Mouse (Mus musculus) limb, embryonic 11.5 days (tissue): ENCODE results near the gene Plb1. TPM values are rescaled to one million over a fixed set of nuclear protein-coding genes. Genes with fewer than 3 reads are reported as not detected.

Experiments used
- ATAC-seq: fragments of 200-750 bp; cut with Nextera tagmentation; 2 replicates; pipeline ENCODE4 v1.8.0; 2017; ENCODE audit warnings: low read depth; ENCODE audit not compliant: insufficient number of reproducible peaks, low FRiP score, low TSS enrichment
- DNase-seq: peaks from one replicate; pipeline ENCODE4 v3.0.0-alpha.2; 2015; ENCODE audit warnings: low spot score
- H3K27ac ChIP-seq: fragments of 300-500 bp; sonication (generic); replicated peaks from 2 replicates; pipeline ENCODE4 v1.5.1; 2014; ENCODE audit warnings: low read depth, mild to moderate bottlenecking, low read length
- H3K27me3 ChIP-seq: fragments of 300-500 bp; sonication (generic); 2 replicates; pipeline ENCODE4 v1.6.1; 2014; ENCODE audit warnings: mild to moderate bottlenecking, low read length, mixed read lengths; ENCODE audit not compliant: control insufficient read depth, insufficient read depth
- H3K36me3 ChIP-seq: fragments of 300-500 bp; sonication (generic); 2 replicates; pipeline ENCODE4 v1.6.1; 2014; ENCODE audit warnings: mild to moderate bottlenecking, low read length, moderate library complexity, mixed read lengths; ENCODE audit not compliant: control insufficient read depth, insufficient read depth
- H3K4me1 ChIP-seq: fragments of 300-500 bp; sonication (generic); 2 replicates; pipeline ENCODE4 v1.6.1; 2014; ENCODE audit warnings: low read length, mixed read lengths; ENCODE audit not compliant: control insufficient read depth, insufficient read depth
- H3K4me2 ChIP-seq: fragments of 300-500 bp; sonication (generic); 2 replicates; pipeline ENCODE4 v1.6.1; 2014; ENCODE audit warnings: low read depth, mild to moderate bottlenecking, moderate library complexity; ENCODE audit not compliant: severe bottlenecking
- H3K4me3 ChIP-seq: fragments of 300-500 bp; sonication (generic); 2 replicates; pipeline ENCODE4 v1.5.1; 2014; ENCODE audit warnings: low read depth, low read length
- H3K9ac ChIP-seq: fragments of 300-500 bp; sonication (generic); 2 replicates; pipeline ENCODE4 v1.6.1; 2014; ENCODE audit warnings: mild to moderate bottlenecking, low read length
- H3K9me3 ChIP-seq: fragments of 300-500 bp; sonication (generic); 2 replicates; pipeline ENCODE4 v1.6.1; 2016; ENCODE audit warnings: low read length; ENCODE audit not compliant: control insufficient read depth
- WGBS: fragments of 180-500 bp; shearing (Covaris S2); extraction: QIAGEN DNeasy Blood & Tissue Kit; methylation state at CpG from one replicate; pipeline ENCODE4 v1.1.7; 2014; 5-methylcytosine and 5-hydroxymethylcytosine counted together
- polyA plus RNA-seq: library from polyadenylated mRNA; unstranded; fragments of >200 nt; fragmentation: Nextera tagmentation; extraction: Ambion mirVana; gene quantifications from 2 replicates; pipeline ENCODE4 v1.2.1, GENCODE M21; 2014

Gene Plb1
- polyA plus RNA-seq, 1 experiment from 2014 or later = not detected

GRCm38 (mm10) chr5:32302991-32303921 is 70.7 kb downstream of the Plb1 start:
- no peaks in the 10 kb centered on the region for H3K36me3 ChIP-seq
- no peak overlapping the region for H3K27ac ChIP-seq
- 15% methylated on average over 23 of the region's 23 CpGs for WGBS
- peak overlapping the region; percentile 41 for H3K4me2 ChIP-seq
- H3K4me1 ChIP-seq = no peaks in the 10 kb centered on the region
- DNase-seq (peak; percentile 82), ATAC-seq (peak; percentile 73; the same call in 1 of the 2 replicates)
- no peaks in the 10 kb centered on the region for H3K9me3 ChIP-seq
- H3K27me3 ChIP-seq = no peaks in the 10 kb centered on the region
- no peak overlapping the region for H3K9ac ChIP-seq
- peak overlapping the region; percentile 14; the same call in 1 of the 2 replicates for H3K4me3 ChIP-seq

GRCm38 (mm10) chr5:32307106-32307505 is 74.6 kb downstream of the Plb1 start:
- 57% methylated on average over 2 of the region's 2 CpGs for WGBS
- DNase-seq (no peak), ATAC-seq (no peak)
- H3K4me2 ChIP-seq = no peak overlapping the region
- H3K27ac ChIP-seq = no peak overlapping the region
- H3K36me3 ChIP-seq = no peaks in the 10 kb centered on the region
- H3K9ac ChIP-seq = no peak overlapping the region
- no peaks in the 10 kb centered on the region for H3K27me3 ChIP-seq
- H3K9me3 ChIP-seq = no peaks in the 10 kb centered on the region
- no peaks in the 10 kb centered on the region for H3K4me1 ChIP-seq
- no peak overlapping the region for H3K4me3 ChIP-seq

DNA sequence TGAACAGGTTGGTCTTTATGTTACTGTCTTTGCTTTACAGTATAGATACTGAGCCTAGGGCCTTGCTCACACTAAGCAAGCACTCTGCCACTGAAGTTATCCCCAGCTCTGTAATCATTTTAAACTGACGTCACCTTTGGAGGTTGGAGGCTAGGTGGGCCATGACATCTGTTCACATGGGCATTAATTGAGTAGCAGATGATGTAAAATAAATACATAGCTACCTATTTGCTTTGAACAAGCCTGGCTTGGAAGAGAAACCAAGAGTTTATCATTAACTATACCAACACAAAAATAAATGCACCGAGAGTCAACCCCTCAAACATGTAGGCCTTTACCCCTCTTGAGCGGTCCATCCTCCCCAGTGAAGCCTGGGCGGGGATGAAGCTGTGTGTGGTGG is 76.1 kb downstream of the Plb1 start:
- WGBS = 85% methylated on average over 4 of the region's 4 CpGs
- DNase-seq (no peak), ATAC-seq (no peak)
- Histone ChIP-seq H3K36me3 (no peaks in the 10 kb centered on the region), H3K4me1 (no peaks in the 10 kb centered on the region), H3K4me3 (no peak overlapping the region), H3K9ac (no peak overlapping the region), H3K9me3 (no peaks in the 10 kb centered on the region), H3K27me3 (no peaks in the 10 kb centered on the region), H3K27ac (no peak overlapping the region), H3K4me2 (no peak overlapping the region)

GRCm38 (mm10) chr5:32309714-32310113 is 77.2 kb downstream of the Plb1 start:
- Histone ChIP-seq H3K4me3 (no peak overlapping the region), H3K4me2 (no peak overlapping the region), H3K9me3 (no peaks in the 10 kb centered on the region), H3K27ac (no peak overlapping the region), H3K9ac (no peak overlapping the region), H3K36me3 (no peaks in the 10 kb centered on the region), H3K27me3 (no peaks in the 10 kb centered on the region), H3K4me1 (no peaks in the 10 kb centered on the region)
- DNase-seq = no peak
- ATAC-seq = no peak
- WGBS = 55% methylated on average over 1 of the region's 1 CpGs

- ATAC-seq (no peak), DNase-seq (no peak)
- H3K4me1 ChIP-seq = no peaks in the 10 kb centered on the region
- H3K36me3 ChIP-seq = no peaks in the 10 kb centered on the region
- H3K27me3 ChIP-seq = no peaks in the 10 kb centered on the region
- no peak overlapping the region for H3K27ac ChIP-seq
- 84% methylated on average over 5 of the region's 5 CpGs for WGBS
- no peak overlapping the region for H3K9ac ChIP-seq
- no peaks in the 10 kb centered on the region for H3K9me3 ChIP-seq
- no peak overlapping the region for H3K4me2 ChIP-seq
- H3K4me3 ChIP-seq = no peak overlapping the region
Measured at GRCm38 (mm10) chr5:32310802-32311201, 78.3 kb downstream of the Plb1 start.

GRCm38 (mm10) chr5:32311589-32312166 is 79.2 kb downstream of the Plb1 start:
- Histone ChIP-seq H3K4me3 (no peak overlapping the region), H3K27me3 (no peaks in the 10 kb centered on the region), H3K4me2 (no peak overlapping the region), H3K36me3 (no peaks in the 10 kb centered on the region), H3K9me3 (no peaks in the 10 kb centered on the region), H3K4me1 (no peaks in the 10 kb centered on the region), H3K9ac (no peak overlapping the region), H3K27ac (no peak overlapping the region)
- 66% methylated on average over 3 of the region's 3 CpGs for WGBS
- no peak for ATAC-seq
- DNase-seq = no peak

- no peaks in the 10 kb centered on the region for H3K36me3 ChIP-seq
- H3K9ac ChIP-seq = no peak overlapping the region
- H3K4me3 ChIP-seq = no peak overlapping the region
- H3K27ac ChIP-seq = no peak overlapping the region
- H3K4me2 ChIP-seq = no peak overlapping the region
- no peaks in the 10 kb centered on the region for H3K9me3 ChIP-seq
- no peak for DNase-seq
- WGBS = 83% methylated on average over 6 of the region's 6 CpGs
- no peaks in the 10 kb centered on the region for H3K4me1 ChIP-seq
- no peaks in the 10 kb centered on the region for H3K27me3 ChIP-seq
- no peak for ATAC-seq
Measured at GRCm38 (mm10) chr5:32313671-32314070, 81.2 kb downstream of the Plb1 start.

DNA sequence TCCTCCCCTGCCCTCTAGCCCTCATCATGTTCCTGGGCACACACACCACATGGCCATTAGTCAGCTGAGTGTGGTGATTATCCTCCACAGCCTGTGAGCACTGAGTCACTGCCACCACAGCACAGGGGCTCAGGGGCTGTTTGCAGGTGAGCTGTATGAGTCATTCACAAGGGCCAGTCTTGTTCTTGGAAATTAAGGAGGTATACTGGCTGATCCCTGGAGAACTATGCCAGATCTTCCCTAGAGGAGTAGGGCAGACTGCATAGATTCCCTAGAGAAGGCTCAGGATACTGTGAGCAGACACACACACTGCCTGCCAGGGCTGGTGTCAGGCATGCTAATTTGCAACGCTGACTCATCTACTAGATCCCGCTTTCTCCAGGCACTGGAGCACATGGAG is 82.2 kb downstream of the Plb1 start:
- Histone ChIP-seq H3K4me1 (no peaks in the 10 kb centered on the region), H3K36me3 (no peaks in the 10 kb centered on the region), H3K9me3 (no peaks in the 10 kb centered on the region), H3K27me3 (no peaks in the 10 kb centered on the region), H3K27ac (no peak overlapping the region), H3K9ac (no peak overlapping the region), H3K4me2 (no peak overlapping the region), H3K4me3 (no peak overlapping the region)
- ATAC-seq = no peak
- no peak for DNase-seq
- WGBS = 70% methylated on average over 2 of the region's 2 CpGs
